Mouse (Mus musculus) ovary, adult 18-20 months (tissue): Measurements from ENCODE around the gene Dnajc17.

ENCODE experiments used
- DNase-seq: peaks from one replicate; pipeline ENCODE4 v3.0.0; 2022; ENCODE audit warnings: low spot score, mixed read lengths

Gene Dnajc17

GRCm38 (mm10) chr2:119198049-119198448 is 10.5 kb downstream of the Dnajc17 start:
- no peak for DNase-seq

GRCm38 (mm10) chr2:119197493-119197892 is 11.1 kb downstream of the Dnajc17 start:
- DNase-seq, result no peak

DNA sequence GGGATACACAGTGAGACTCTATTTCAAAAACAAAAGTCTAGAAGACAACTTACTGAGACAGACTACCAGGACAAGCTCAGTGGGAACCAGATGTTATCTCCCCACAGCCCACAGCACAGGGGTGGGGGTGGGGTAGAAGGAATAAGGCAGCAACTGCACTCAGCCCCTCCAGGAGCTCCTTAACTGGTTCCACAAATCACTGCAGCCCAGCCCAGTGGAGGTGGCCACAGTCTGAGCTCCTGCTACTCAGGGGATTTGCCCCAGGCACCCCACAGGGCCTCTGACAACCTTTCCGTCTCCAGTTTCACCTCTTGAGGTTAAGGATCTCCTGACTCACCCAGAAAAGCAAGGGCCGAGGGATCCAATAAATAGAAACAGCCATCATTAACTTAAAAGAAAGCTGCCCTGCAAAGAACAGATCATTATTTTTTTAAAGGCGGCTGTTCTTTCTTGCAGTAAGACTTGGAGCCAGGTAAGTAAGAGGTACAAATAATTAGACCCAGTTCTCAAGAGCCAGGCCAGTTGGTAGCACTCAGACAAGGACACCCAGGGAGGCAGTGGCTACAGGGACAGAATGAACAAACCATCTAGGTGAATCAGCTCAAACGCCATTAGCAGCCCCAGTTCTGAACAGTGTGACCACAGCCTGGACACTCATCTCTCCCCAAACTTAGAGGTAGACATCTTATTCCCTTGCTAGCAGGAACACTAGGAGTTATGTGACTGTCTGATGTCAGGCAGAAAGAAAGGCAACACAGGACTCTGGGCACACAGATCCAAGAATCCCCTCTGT is 12.1 kb downstream of the Dnajc17 start:
- no peak for DNase-seq

DNA sequence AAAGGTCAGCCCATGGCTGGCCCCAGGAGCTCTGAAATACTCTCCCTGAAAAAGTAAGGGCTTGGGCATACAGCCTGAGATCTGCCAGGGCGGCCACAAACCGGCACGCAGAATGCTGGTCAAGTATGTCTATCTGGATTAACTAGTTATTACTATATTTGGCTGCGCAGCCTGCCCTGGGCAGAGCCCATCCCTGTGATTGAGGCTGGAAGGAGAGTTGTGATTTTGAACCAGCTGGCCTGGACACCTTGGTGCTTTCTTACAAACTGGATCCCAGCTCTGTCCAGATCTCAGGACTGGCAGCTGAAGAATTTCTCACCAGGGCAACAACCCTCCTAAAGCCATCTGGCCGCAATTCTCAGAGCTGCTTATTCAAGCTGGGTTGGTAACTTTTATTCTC is 14.5 kb downstream of the Dnajc17 start:
- no peak for DNase-seq

- DNase-seq, result no peak
These were observed 17.6 kb downstream of the Dnajc17 start for GRCm38 (mm10) chr2:119190969-119191368.

DNA sequence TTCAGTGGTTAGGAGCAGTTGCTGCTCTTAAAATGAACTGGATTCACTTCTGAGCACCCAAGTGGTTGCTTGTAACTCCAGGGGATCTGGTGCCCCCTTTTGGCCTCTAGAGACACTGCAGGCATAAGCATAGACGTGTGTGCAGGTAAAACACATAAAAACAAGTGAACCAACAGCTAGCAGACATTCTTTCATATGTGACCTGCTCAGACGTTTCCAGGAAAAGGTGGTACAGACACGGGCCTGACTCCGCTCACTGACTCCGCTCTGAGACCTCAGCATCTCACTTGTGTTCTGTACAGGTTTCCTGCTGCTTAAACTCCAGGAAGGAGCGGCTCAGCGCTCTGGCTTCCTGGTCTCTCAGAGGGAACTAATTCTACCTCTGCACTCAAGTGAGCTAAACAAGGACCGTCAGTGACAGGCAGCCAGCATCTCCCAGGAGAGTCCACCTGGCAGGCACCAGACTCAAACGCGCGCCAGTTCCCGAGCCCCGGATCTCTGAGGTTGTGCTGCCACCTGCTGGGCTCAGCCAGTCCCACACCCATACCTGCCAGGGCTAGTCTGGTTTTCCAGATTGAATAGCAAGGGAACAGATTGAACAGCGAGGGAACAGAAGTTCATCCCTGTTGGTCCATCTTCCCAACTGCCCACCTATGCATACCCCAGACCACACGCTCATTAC is 19.4 kb downstream of the Dnajc17 start:
- peak; percentile 45 for DNase-seq

DNA sequence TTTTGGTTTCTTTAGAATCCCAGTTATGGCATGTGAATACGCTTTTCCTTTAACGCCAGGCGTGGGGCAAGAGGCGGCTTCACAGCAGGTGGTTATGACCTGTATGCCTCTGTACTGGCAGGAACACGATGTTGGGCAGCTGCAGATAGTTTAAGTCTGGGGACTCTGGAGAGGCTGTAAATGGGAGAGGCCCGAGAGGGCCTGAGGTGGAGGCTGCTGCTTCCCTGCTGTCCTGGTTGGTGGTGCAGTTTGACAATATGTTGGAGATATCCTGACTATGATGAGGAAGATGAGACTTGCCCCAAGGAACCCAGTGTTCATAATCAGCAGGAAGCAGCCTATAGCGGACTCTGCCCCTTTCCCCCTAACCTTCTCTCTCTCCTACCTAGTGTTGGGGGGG is 25.7 kb downstream of the Dnajc17 start:
- no peak for DNase-seq

- DNase-seq, result no peak
These were observed 31.1 kb downstream of the Dnajc17 start for GRCm38 (mm10) chr2:119177384-119177939.

DNA sequence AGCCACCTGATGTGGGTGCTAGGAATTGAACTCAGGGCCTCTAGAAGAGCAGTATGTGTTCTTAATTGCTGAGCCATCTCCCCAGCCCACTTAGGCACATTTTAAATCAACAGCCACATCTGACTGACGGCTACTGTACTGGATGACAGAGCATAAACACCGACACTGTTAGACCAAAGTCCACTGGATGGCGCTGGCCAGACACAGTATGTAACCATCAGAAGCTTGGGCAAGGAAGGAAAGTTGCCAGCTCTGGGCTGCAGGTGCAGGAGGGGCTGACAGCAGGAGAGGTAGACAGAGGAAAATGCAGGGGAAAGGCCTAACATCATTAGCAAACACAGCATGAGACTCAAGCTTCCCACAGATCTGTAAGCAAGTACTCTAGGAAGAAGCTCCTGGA is 31.8 kb downstream of the Dnajc17 start:
- DNase-seq, result no peak

DNA sequence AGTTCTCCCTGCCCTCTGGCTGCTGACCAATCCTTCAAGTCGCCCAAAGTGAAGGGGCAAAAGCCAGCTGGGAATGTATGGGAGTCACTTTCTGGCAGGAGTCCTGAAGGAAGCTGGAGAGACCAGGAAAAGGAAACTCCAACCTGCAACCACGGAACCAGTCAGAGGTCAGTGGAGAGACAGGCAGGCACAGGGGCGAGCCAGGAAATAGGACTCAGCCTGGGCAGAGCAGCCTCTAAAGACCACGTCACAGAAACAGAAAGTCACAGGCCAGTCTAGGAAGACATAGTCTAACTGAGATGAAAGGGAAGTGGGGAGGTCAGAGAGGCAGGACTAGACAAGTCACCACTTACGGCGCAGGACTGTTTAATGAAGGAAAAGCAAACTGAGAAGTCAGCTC is 33.0 kb downstream of the Dnajc17 start:
- no peak for DNase-seq

- DNase-seq, result no peak
These were observed 33.7 kb downstream of the Dnajc17 start for GRCm38 (mm10) chr2:119174866-119175265.

DNA sequence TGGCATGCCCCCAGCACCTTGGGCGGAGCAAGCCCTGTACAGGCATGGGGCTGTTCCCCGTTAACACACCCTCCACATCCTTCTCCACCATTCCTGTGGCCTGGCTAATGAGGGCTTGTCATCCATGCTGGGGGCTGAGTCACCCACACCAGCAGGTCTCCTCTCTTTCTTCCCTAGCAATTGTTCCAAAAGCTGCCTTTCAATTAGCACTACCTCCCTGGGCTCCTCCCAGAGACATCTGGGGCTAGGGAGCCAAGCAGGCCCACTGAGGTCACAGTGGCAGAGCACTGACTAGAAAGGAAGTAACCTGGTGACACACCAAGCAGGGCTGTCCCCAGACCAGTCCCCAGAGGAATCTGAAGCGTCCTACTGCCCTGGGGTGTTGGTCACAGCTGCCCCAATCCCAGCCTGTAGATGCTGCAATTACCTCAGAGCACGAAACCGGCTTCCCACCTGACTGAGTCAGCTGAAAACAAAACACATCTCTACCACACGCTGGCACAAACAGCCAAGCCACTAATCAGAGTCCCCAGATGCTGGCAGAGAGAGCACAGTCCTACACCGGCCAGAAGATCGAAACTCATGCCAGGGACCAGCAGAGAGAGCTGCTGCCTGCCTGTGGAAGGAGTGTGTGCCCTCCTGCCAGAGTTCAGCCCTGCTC is 34.5 kb downstream of the Dnajc17 start, which contains the start of gene Gm14137:
Gene Gm14137, plus strand, starts transcription at position 519 of the 661 bp plus-strand sequence.
- DNase-seq, result no peak

DNA sequence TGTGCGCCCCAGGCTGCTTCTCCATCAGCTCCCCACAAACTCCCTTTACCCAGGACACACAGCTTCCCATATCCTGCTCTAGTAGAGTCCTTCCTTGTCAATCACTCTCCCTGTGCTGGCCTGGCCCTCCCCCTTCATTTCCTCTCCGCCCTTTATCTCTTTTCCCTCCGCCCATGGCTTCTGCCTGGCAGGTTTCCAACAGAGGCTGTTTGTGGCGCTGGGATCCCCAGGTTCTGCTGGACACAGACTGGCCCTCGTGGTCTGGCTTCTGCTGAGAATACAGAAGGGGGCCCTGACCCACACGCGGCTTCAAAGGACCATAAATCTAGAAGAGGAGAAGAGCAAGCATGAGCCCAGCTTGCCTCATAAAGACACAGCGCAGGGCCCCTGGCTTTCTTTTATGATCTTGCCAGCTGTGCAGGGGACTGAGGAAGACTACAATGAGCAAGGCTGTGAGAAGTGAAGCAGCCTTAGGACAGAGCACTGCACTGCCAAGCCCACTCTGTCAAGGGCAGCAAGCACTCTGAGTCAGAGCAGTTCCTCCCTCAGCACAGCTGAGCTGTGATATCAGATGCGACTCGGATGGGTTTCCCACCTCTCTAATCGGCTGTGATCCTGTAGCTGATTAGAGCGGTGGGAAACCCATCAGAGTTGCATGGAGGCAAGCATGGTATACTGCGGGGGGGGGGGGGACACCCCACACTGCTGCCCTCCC is 35.6 kb downstream of the Dnajc17 start:
- peak; percentile 49 for DNase-seq

DNA sequence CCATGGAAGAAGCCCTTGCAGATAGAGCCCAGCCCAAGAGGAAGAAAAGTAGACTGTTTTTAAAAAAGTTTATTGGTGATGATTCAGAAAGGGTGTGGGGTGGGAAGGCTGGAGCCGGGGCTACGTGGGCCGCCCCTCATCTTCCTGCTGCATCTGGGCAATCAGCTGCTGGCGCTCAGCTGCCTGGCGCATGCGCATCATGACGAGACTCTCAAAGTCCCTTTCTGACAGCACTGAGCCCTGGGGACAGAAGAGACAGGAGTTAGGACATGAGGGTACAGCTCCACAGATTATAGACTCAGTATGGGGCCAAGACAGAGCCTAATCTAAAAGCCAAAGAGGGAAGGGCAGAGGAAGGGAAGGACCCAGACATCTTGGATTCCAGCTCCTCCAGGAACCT is 36.1 kb downstream of the Dnajc17 start:
- DNase-seq, result no peak

GRCm38 (mm10) chr2:119171574-119171973 is 37.0 kb downstream of the Dnajc17 start:
- no peak for DNase-seq

GRCm38 (mm10) chr2:119170282-119170681 is 38.3 kb downstream of the Dnajc17 start:
- DNase-seq, result no peak

GRCm38 (mm10) chr2:119167866-119168256 is 40.7 kb downstream of the Dnajc17 start:
- DNase-seq, result no peak

GRCm38 (mm10) chr2:119166901-119167865 is 41.4 kb downstream of the Dnajc17 start, which contains the start of gene Gchfr:
TSS of gene Gchfr (plus strand) at chr2:119167773.
- DNase-seq, result peak; percentile 29

GRCm38 (mm10) chr2:119165401-119165800 is 43.2 kb downstream of the Dnajc17 start:
- DNase-seq, result no peak

- DNase-seq, result no peak
These were observed 44.6 kb downstream of the Dnajc17 start for GRCm38 (mm10) chr2:119163999-119164398.

GRCm38 (mm10) chr2:119163135-119163534 is 45.5 kb downstream of the Dnajc17 start:
- no peak for DNase-seq
